Mouse (Mus musculus): ENCODE data around the gene Ift43.

DNA sequence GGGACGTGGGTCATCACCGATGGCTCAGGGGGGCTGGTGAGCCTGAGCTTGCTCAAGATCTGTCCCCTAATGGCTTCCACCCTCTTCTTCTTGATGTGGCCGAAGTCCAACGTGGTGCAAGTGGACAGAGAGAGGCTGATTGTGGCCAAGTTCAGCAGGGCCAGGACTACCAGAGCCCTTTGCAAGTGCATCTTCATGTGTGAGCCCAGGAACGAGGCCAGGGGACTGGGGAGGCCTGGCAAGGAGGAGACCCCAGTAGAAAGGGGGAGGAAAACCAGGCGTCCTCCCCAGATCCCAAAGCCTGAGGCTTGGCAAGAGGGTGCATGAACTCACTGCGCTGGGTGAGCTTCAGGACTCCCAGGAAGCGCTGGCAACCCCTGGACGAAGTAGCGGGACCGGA, 4.6 kb upstream of the Ift43 start:
- TF ChIP-seq TAL1 (IDR thresholded peaks at IDR 0.05; ENCODE audit: low read length) (no peak), GATA1 (IDR thresholded peaks at IDR 0.05; ENCODE audit: low read length) (no peak)
